Mouse (Mus musculus): Measurements from ENCODE around the gene Btnl9.
A peak's percentile ranks its signal among the peaks of the same experiment; 100 is the strongest.
"Not testable (repeated sequence)": the region's sequence is repeated elsewhere in the genome, so short reads cannot be mapped to it uniquely, and the experiment has no call there.

Gene Btnl9

DNA sequence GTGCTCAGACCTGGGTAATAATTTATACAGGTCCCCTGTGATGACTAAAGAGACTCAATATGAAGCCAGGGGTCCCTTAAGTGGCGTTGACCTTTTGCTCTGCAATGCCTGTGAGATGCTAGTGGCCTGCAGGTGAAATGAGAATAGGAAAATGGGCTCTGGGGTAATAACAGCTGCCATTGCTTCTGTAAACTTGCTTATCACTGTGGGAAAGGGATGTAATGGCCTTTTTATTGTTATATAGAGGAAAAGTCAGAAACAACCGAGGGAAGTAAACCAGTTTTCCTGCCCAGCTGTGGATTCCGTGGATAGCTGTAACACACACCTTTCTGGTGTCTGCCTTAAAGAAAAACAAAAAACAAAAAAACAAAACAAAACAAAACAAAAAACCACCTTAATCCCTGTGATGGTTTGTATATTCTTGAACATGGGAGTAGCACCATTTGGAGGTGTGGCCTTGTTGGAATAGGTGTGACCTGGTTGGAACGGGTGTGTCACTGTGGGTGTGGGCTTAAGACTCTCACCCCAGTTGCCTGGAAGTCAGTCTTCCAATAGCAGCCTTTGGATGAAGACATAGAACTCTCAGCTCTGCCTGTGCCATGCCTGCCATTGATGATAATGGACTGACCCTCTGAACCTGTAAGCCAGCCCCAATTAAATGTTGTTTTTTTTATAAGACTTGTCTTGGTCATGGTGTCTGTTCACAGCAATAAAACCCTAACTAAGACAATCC lies 10.7 kb downstream of the Btnl9 start:
- not testable (repeated sequence) for DNase-seq (ENCODE audit: low spot score)

DNA sequence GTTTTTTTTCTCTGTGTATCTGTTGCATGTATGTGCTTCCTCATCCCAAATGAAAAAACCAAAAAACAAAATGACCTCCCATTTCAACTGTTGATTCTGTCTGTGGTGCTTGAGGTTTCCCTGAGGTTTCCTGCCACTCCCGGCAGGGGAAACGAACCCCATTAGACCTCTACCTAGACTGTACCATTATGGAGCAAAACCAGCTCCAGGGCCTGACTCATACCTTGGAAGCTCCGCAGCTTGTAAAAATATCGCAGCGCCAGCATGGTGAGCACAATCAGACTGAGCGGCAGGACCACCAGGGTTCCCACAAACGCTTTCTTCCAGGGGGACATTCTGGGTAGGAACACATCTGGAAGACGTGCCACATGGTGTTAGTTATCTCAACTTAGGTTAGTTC lies 11.6 kb downstream of the Btnl9 start:
- no peak for DNase-seq (ENCODE audit: low spot score)

- DNase-seq (ENCODE audit: low spot score): no peak
These were observed 16.4 kb downstream of the Btnl9 start for GRCm38 (mm10) chr11:49170576-49170975.

DNA sequence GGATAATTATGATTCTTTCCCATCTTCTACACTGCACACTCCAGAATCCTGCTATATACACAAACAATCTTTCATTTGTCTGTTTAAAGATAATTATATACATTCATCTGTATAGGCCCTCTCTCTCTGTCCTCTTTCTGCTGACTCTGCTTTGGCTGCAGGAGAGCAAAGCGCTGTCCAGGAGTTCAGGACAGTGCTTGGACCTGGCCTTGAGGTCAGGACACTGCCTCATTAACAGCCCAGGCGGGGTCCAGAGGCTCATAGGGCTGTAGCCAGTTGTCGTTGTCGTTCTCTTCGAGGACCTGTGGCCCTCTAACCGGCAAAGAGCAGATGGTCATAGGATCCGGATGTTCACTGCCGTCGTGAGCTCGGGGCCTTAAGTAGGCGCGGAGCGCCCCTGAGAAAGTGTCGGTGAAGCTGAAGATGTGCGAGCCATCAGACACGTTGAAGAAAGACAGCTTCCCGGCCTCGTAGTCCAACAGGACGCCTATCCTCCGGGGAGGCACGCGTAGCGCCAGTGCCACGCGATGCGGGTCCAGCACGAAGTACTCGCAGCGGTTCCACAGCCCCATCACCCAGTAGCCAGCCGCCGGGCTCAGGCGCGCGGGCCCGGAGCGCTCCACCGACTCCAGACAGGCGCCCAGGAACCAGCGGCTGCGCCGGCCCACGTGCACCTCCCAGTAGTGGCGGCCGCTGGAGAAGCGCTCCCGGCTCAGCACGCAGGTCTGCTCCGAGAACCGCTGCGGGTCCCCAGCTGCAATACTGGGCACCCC lies 17.9 kb downstream of the Btnl9 start:
- peak; percentile 31 for DNase-seq (ENCODE audit: low spot score)

- DNase-seq (ENCODE audit: low spot score): no peak
These were observed 29.8 kb downstream of the Btnl9 start for GRCm38 (mm10) chr11:49156821-49157814.

- DNase-seq (ENCODE audit: low spot score): no peak
These were observed 32.9 kb downstream of the Btnl9 start, which contains the start of gene Olfr1394 for GRCm38 (mm10) chr11:49154077-49154476. Olfr1394 (plus strand) TSS chr11:49154377.

DNA sequence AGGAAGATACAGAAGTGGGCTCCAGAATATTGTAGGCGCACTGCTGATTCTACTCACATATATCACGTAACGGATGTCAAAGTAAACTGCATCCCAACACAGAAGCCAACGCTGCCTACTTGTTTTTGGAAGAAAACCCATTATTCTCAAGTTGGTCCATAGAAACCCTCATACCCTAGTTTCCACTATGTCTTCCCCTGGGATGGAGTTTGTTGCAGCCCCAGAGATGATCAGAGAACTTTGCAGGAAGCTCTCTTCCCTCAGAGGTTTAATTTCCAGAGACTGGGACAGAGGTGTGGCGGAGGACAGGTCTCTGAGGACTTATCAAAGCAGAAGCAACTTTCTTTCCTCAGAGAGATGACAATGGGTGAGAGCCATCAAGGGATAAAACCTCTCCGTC lies 45.0 kb downstream of the Btnl9 start, which contains the start of gene Olfr1395:
Gene Olfr1395, plus strand, starts transcription at position 301 of the 400 bp plus-strand sequence.
- no peak for DNase-seq (ENCODE audit: low spot score)

- DNase-seq (ENCODE audit: low spot score): no peak
These were observed 62.8 kb downstream of the Btnl9 start for GRCm38 (mm10) chr11:49124169-49124568.

DNA sequence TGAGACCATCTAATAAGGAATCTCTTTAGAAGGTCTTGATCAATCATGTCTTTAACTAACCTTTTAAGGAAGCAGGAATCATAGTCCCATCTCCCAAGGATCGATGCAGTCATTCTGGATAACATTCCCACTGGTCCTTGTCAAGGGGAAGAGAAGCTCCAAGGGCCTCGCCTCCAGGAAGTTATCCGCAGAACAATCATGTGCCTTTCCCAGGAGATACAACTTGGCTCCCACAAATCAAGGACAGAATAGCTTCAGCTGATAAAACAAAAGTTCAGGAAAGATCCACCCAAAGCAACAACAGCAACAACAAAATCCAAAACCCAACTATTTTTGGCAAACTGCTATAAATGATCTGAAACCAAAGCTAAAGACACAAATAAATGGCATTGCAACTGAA lies 67.3 kb downstream of the Btnl9 start:
- no peak for DNase-seq (ENCODE audit: low spot score)
